Mouse (Mus musculus): ENCODE measurements around the gene Aspa. TPM values are rescaled to one million over a fixed set of nuclear protein-coding genes. Genes with fewer than 3 reads are reported as not detected.
"Not testable (repeated sequence)": the region's sequence is repeated elsewhere in the genome, so short reads cannot be mapped to it uniquely, and the experiment has no call there.

Aspa gene
- total RNA-seq (2015) (not detected in 2 replicates), total RNA-seq (2017) (1.9 TPM in 1 of 2 replicates, not detected in the other)

GRCm38 (mm10) chr11:73329442-73329841 is at the start of gene Aspa, which contains the start of the genes Gm49340 and Spata22:
Aspa (minus strand) TSS chr11:73329596.
Gm49340 (plus strand) TSS chr11:73329741.
Spata22 (plus strand) TSS chr11:73329741.
- ATAC-seq (replicated peaks; ENCODE audit: poor library complexity): no peak

GRCm38 (mm10) chr11:73370946-73371345 is 41.5 kb upstream of the Aspa start, which contains the start of gene Olfr376:
Olfr376 (plus strand) TSS chr11:73371246.
- ATAC-seq (replicated peaks; ENCODE audit: poor library complexity): no peak

- ATAC-seq (replicated peaks; ENCODE audit: poor library complexity): no peak
These were observed 21.1 kb upstream of the Aspa start, which contains the start of gene Olfr20 for GRCm38 (mm10) chr11:73350483-73350882. Olfr20 (plus strand) TSS chr11:73350783.

GRCm38 (mm10) chr11:73336919-73337318 is 7.5 kb upstream of the Aspa start:
- no peak for ATAC-seq (replicated peaks; ENCODE audit: poor library complexity)

- ATAC-seq (replicated peaks; ENCODE audit: poor library complexity): no peak
These were observed 4.0 kb upstream of the Aspa start for GRCm38 (mm10) chr11:73333357-73333756.

GRCm38 (mm10) chr11:73327361-73327760 is 2.0 kb downstream of the Aspa start:
- no peak for ATAC-seq (replicated peaks; ENCODE audit: poor library complexity)

- peak; percentile 74 for ATAC-seq (replicated peaks; ENCODE audit: poor library complexity)
These were observed 2.9 kb downstream of the Aspa start for GRCm38 (mm10) chr11:73326485-73326886.

- no peak for ATAC-seq (replicated peaks; ENCODE audit: poor library complexity)
These were observed 5.2 kb downstream of the Aspa start for GRCm38 (mm10) chr11:73323906-73324830.

- ATAC-seq (replicated peaks; ENCODE audit: poor library complexity): not testable (repeated sequence)
These were observed 8.3 kb downstream of the Aspa start for GRCm38 (mm10) chr11:73321064-73321463.

GRCm38 (mm10) chr11:73318581-73318980 is 10.8 kb downstream of the Aspa start:
- not testable (repeated sequence) for ATAC-seq (replicated peaks; ENCODE audit: poor library complexity)

- ATAC-seq (replicated peaks; ENCODE audit: poor library complexity): no peak
These were observed 13.4 kb downstream of the Aspa start for GRCm38 (mm10) chr11:73315961-73316360.

GRCm38 (mm10) chr11:73303123-73303522 is 26.3 kb downstream of the Aspa start:
- no peak for ATAC-seq (replicated peaks; ENCODE audit: poor library complexity)

GRCm38 (mm10) chr11:73289621-73290020 is 39.8 kb downstream of the Aspa start:
- no peak for ATAC-seq (replicated peaks; ENCODE audit: poor library complexity)

- no peak for ATAC-seq (replicated peaks; ENCODE audit: poor library complexity)
These were observed 45.0 kb downstream of the Aspa start for GRCm38 (mm10) chr11:73284351-73284750.

- no peak for ATAC-seq (replicated peaks; ENCODE audit: poor library complexity)
These were observed 45.5 kb downstream of the Aspa start for GRCm38 (mm10) chr11:73283926-73284325.

- ATAC-seq (replicated peaks; ENCODE audit: poor library complexity): no peak
These were observed 46.0 kb downstream of the Aspa start for GRCm38 (mm10) chr11:73283369-73283768.

- ATAC-seq (replicated peaks; ENCODE audit: poor library complexity): peak; percentile 79
These were observed 47.8 kb downstream of the Aspa start for GRCm38 (mm10) chr11:73281528-73282027.

- no peak for ATAC-seq (replicated peaks; ENCODE audit: poor library complexity)
These were observed 48.7 kb downstream of the Aspa start for GRCm38 (mm10) chr11:73280710-73281109.

- no peak for ATAC-seq (replicated peaks; ENCODE audit: poor library complexity)
These were observed 54.6 kb downstream of the Aspa start for GRCm38 (mm10) chr11:73274821-73275220.

GRCm38 (mm10) chr11:73267267-73267666 is 62.1 kb downstream of the Aspa start, which contains the start of gene Trpv3:
Trpv3 (plus strand) TSS chr11:73267388.
- no peak for ATAC-seq (replicated peaks; ENCODE audit: poor library complexity)

GRCm38 (mm10) chr11:73261385-73261784 is 68.0 kb downstream of the Aspa start:
- ATAC-seq (replicated peaks; ENCODE audit: poor library complexity): no peak

- ATAC-seq (replicated peaks; ENCODE audit: poor library complexity): no peak
These were observed 68.9 kb downstream of the Aspa start for GRCm38 (mm10) chr11:73260457-73260856.

Data from megakaryocyte progenitor cell, adult 5-6 weeks (primary cell).